Mouse (Mus musculus): ENCODE measurements around the gene Camk1d. TPM values are rescaled to one million over a fixed set of nuclear protein-coding genes. Genes with fewer than 3 reads are reported as not detected.

The Camk1d gene
- total and polyA plus RNA-seq, 2 experiments, result 17.0 to 47.7 TPM

- no peak for TF ChIP-seq CTCF (IDR thresholded peaks at IDR 0.05; ENCODE audit: low read depth, low read length)
- TF ChIP-seq POLR2A (IDR thresholded peaks at IDR 0.05; ENCODE audit: extremely low read depth, insufficient read depth, low read length), result no peak
- H3K4me1 ChIP-seq (ENCODE audit: control insufficient read depth, insufficient read depth, low read length), result no peaks in the 10 kb centered on the region; the same call in 1 of the 2 replicates
- 87% methylated on average over 3 of the region's 3 CpGs for WGBS
- no peak for DNase-seq (ENCODE audit: extremely low read depth, low read depth, low spot score)
- no peak overlapping the region for H3K9ac ChIP-seq (ENCODE audit: low read depth, low read length)
- H3K36me3 ChIP-seq (ENCODE audit: control insufficient read depth, insufficient read depth, low read length), result no peaks in the 10 kb centered on the region
- no peak overlapping the region for H3K27ac ChIP-seq (replicated peaks; ENCODE audit: insufficient read depth, low read depth, low read length)
- peaks cover 41% of the 10 kb centered on the region for H3K79me2 ChIP-seq (ENCODE audit: control insufficient read depth, insufficient read depth, low read length)
- H3K27me3 ChIP-seq (ENCODE audit: control insufficient read depth, insufficient read depth, low read length), result no peaks in the 10 kb centered on the region
- H3K4me3 ChIP-seq (ENCODE audit: insufficient read depth, low read depth, low read length), result no peak overlapping the region
These were observed 58.0 kb downstream of the Camk1d start for GRCm38 (mm10) chr2:5656326-5656725.

- WGBS, result 67% methylated on average over 6 of the region's 6 CpGs
- TF ChIP-seq POLR2A (IDR thresholded peaks at IDR 0.05; ENCODE audit: extremely low read depth, insufficient read depth, low read length) (no peak), CTCF (IDR thresholded peaks at IDR 0.05; ENCODE audit: low read depth, low read length) (no peak)
- Histone ChIP-seq H3K36me3 (ENCODE audit: control insufficient read depth, insufficient read depth, low read length) (no peaks in the 10 kb centered on the region), H3K4me3 (ENCODE audit: insufficient read depth, low read depth, low read length) (no peak overlapping the region), H3K27me3 (ENCODE audit: control insufficient read depth, insufficient read depth, low read length) (no peaks in the 10 kb centered on the region), H3K4me1 (ENCODE audit: control insufficient read depth, insufficient read depth, low read length) (no peaks in the 10 kb centered on the region; the same call in 1 of the 2 replicates), H3K9ac (ENCODE audit: low read depth, low read length) (no peak overlapping the region), H3K79me2 (ENCODE audit: control insufficient read depth, insufficient read depth, low read length) (peaks cover 52% of the 10 kb centered on the region), H3K27ac (replicated peaks; ENCODE audit: insufficient read depth, low read depth, low read length) (no peak overlapping the region)
- DNase-seq (ENCODE audit: extremely low read depth, low read depth, low spot score), result no peak
These were observed 62.2 kb downstream of the Camk1d start for GRCm38 (mm10) chr2:5652071-5652470.

GRCm38 (mm10) chr2:5651285-5651870 lies 62.9 kb downstream of the Camk1d start:
- 83% methylated on average over 10 of the region's 10 CpGs for WGBS
- H3K79me2 ChIP-seq (ENCODE audit: control insufficient read depth, insufficient read depth, low read length), result peaks cover 45% of the 10 kb centered on the region
- no peak overlapping the region for H3K27ac ChIP-seq (replicated peaks; ENCODE audit: insufficient read depth, low read depth, low read length)
- TF ChIP-seq CTCF (IDR thresholded peaks at IDR 0.05; ENCODE audit: low read depth, low read length) (no peak), POLR2A (IDR thresholded peaks at IDR 0.05; ENCODE audit: extremely low read depth, insufficient read depth, low read length) (no peak)
- H3K36me3 ChIP-seq (ENCODE audit: control insufficient read depth, insufficient read depth, low read length), result no peaks in the 10 kb centered on the region
- H3K4me3 ChIP-seq (ENCODE audit: insufficient read depth, low read depth, low read length), result no peak overlapping the region
- H3K9ac ChIP-seq (ENCODE audit: low read depth, low read length), result no peak overlapping the region
- DNase-seq (ENCODE audit: extremely low read depth, low read depth, low spot score), result no peak
- no peaks in the 10 kb centered on the region for H3K27me3 ChIP-seq (ENCODE audit: control insufficient read depth, insufficient read depth, low read length)
- no peaks in the 10 kb centered on the region for H3K4me1 ChIP-seq (ENCODE audit: control insufficient read depth, insufficient read depth, low read length)

- Histone ChIP-seq H3K4me1 (ENCODE audit: control insufficient read depth, insufficient read depth, low read length) (no peaks in the 10 kb centered on the region), H3K4me3 (ENCODE audit: insufficient read depth, low read depth, low read length) (no peak overlapping the region), H3K36me3 (ENCODE audit: control insufficient read depth, insufficient read depth, low read length) (no peaks in the 10 kb centered on the region), H3K79me2 (ENCODE audit: control insufficient read depth, insufficient read depth, low read length) (peaks cover 40% of the 10 kb centered on the region), H3K27me3 (ENCODE audit: control insufficient read depth, insufficient read depth, low read length) (no peaks in the 10 kb centered on the region), H3K27ac (replicated peaks; ENCODE audit: insufficient read depth, low read depth, low read length) (no peak overlapping the region), H3K9ac (ENCODE audit: low read depth, low read length) (no peak overlapping the region)
- no peak for TF ChIP-seq CTCF (IDR thresholded peaks at IDR 0.05; ENCODE audit: low read depth, low read length)
- TF ChIP-seq POLR2A (IDR thresholded peaks at IDR 0.05; ENCODE audit: extremely low read depth, insufficient read depth, low read length), result no peak
- whole genome bisulfite sequencing, result 93% methylated on average over 5 of the region's 5 CpGs
- DNase-seq (ENCODE audit: extremely low read depth, low read depth, low spot score), result no peak
These were observed 65.1 kb downstream of the Camk1d start for GRCm38 (mm10) chr2:5649226-5649625.

DNA sequence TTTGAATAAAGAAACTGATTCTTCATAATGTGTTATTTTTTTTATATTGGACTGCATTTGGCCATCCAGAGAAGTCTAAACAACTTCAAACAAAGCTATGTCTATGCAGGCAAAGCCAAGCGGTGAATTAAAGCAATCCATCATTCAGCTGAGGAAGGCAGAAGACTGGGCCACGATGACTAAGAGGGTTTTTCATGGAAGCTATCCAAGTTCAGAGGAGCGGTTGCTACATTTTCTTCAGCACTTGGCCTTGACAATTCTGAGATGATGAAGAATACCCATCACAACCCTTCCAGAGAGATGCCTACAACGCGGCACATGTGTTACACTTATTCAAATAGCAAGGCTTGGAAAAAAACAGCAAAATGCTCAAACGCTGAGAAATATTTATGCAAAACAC lies 65.6 kb downstream of the Camk1d start:
- DNase-seq (ENCODE audit: extremely low read depth, low read depth, low spot score), result no peak
- H3K27ac ChIP-seq (replicated peaks; ENCODE audit: insufficient read depth, low read depth, low read length), result no peak overlapping the region
- H3K4me1 ChIP-seq (ENCODE audit: control insufficient read depth, insufficient read depth, low read length), result no peaks in the 10 kb centered on the region
- H3K4me3 ChIP-seq (ENCODE audit: insufficient read depth, low read depth, low read length), result no peak overlapping the region
- no peak overlapping the region for H3K9ac ChIP-seq (ENCODE audit: low read depth, low read length)
- H3K79me2 ChIP-seq (ENCODE audit: control insufficient read depth, insufficient read depth, low read length), result peaks cover 37% of the 10 kb centered on the region
- TF ChIP-seq POLR2A (IDR thresholded peaks at IDR 0.05; ENCODE audit: extremely low read depth, insufficient read depth, low read length) (no peak), CTCF (IDR thresholded peaks at IDR 0.05; ENCODE audit: low read depth, low read length) (no peak)
- 76% methylated on average over 6 of the region's 6 CpGs for whole genome bisulfite sequencing
- no peaks in the 10 kb centered on the region for H3K36me3 ChIP-seq (ENCODE audit: control insufficient read depth, insufficient read depth, low read length)
- H3K27me3 ChIP-seq (ENCODE audit: control insufficient read depth, insufficient read depth, low read length), result no peaks in the 10 kb centered on the region

- no peak overlapping the region for H3K4me3 ChIP-seq (ENCODE audit: insufficient read depth, low read depth, low read length)
- no peaks in the 10 kb centered on the region for H3K27me3 ChIP-seq (ENCODE audit: control insufficient read depth, insufficient read depth, low read length)
- H3K36me3 ChIP-seq (ENCODE audit: control insufficient read depth, insufficient read depth, low read length), result no peaks in the 10 kb centered on the region
- H3K79me2 ChIP-seq (ENCODE audit: control insufficient read depth, insufficient read depth, low read length), result peaks cover 33% of the 10 kb centered on the region
- TF ChIP-seq POLR2A (IDR thresholded peaks at IDR 0.05; ENCODE audit: extremely low read depth, insufficient read depth, low read length) (no peak), CTCF (IDR thresholded peaks at IDR 0.05; ENCODE audit: low read depth, low read length) (no peak)
- WGBS, result 89% methylated on average over 5 of the region's 5 CpGs
- H3K9ac ChIP-seq (ENCODE audit: low read depth, low read length), result no peak overlapping the region
- no peak for DNase-seq (ENCODE audit: extremely low read depth, low read depth, low spot score)
- H3K4me1 ChIP-seq (ENCODE audit: control insufficient read depth, insufficient read depth, low read length), result no peaks in the 10 kb centered on the region
- no peak overlapping the region for H3K27ac ChIP-seq (replicated peaks; ENCODE audit: insufficient read depth, low read depth, low read length)
These were observed 68.0 kb downstream of the Camk1d start for GRCm38 (mm10) chr2:5646322-5646721.
